Mouse (Mus musculus) heart, postnatal 0 days (tissue): ENCODE results near the gene Rtl6. TPM values are rescaled to one million over a fixed set of nuclear protein-coding genes. Genes with fewer than 3 reads are reported as not detected.

ENCODE experiments used
- ATAC-seq: fragments of 200-750 bp; cut with Nextera tagmentation; 2 replicates; pipeline ENCODE4 v1.8.0; 2017; ENCODE audit warnings: low read depth, moderate number of reproducible peaks, moderate library complexity; ENCODE audit not compliant: insufficient read depth
- DNase-seq: peaks from one replicate; pipeline ENCODE4 v3.0.0-alpha.2; 2016; ENCODE audit warnings: low spot score
- H3K27ac ChIP-seq: fragments of 300-500 bp; sonication (generic); 2 replicates; pipeline ENCODE4 v1.5.1; 2014; ENCODE audit warnings: low read depth, mild to moderate bottlenecking
- H3K27me3 ChIP-seq: fragments of 300-500 bp; sonication (generic); 2 replicates; pipeline ENCODE4 v1.6.1; 2014; ENCODE audit warnings: low read length, mixed read lengths; ENCODE audit not compliant: control insufficient read depth, insufficient read depth
- H3K36me3 ChIP-seq: fragments of 300-500 bp; sonication (generic); replicated peaks from 2 replicates; pipeline ENCODE4 v1.6.1; 2014; ENCODE audit warnings: low read length, mixed read lengths; ENCODE audit not compliant: control insufficient read depth, insufficient read depth
- H3K4me1 ChIP-seq: fragments of 300-500 bp; sonication (generic); 2 replicates; pipeline ENCODE4 v1.6.1; 2014; ENCODE audit warnings: antibody characterized with exemption; ENCODE audit not compliant: control insufficient read depth, insufficient read depth
- H3K4me2 ChIP-seq: fragments of 300-500 bp; sonication (generic); 2 replicates; pipeline ENCODE4 v1.6.1; 2014; ENCODE audit warnings: low read depth, mild to moderate bottlenecking, low read length, moderate library complexity
- H3K4me3 ChIP-seq: fragments of 300-500 bp; sonication (generic); 2 replicates; pipeline ENCODE4 v1.5.1; 2014; ENCODE audit warnings: low read depth, low read length
- H3K9ac ChIP-seq: fragments of 300-500 bp; sonication (generic); replicated peaks from 2 replicates; pipeline ENCODE4 v1.6.1; 2014; ENCODE audit warnings: low read depth, low read length, mixed read lengths
- H3K9me3 ChIP-seq: fragments of 300-500 bp; sonication (generic); replicated peaks from 2 replicates; pipeline ENCODE4 v1.6.1; 2016; ENCODE audit warnings: low read length; ENCODE audit not compliant: control insufficient read depth
- CTCF ChIP-seq: IDR thresholded peaks from 2 replicates; pipeline ENCODE4 v1.5.1; 2016; ENCODE audit warnings: antibody characterized with exemption, control low read depth, low read depth
- EP300 ChIP-seq: IDR thresholded peaks from 2 replicates; pipeline ENCODE4 v1.6.1; 2016; ENCODE audit warnings: antibody characterized with exemption, low read depth
- WGBS: fragments of 180-500 bp; shearing (Covaris S2); extraction: QIAGEN DNeasy Blood & Tissue Kit; methylation state at CpG from one replicate; pipeline ENCODE4 v1.1.7; 2014; 5-methylcytosine and 5-hydroxymethylcytosine counted together
- polyA plus RNA-seq: library from polyadenylated mRNA; unstranded; fragments of >200 nt; fragmentation: Nextera tagmentation; extraction: Ambion mirVana; gene quantifications from 2 replicates; pipeline ENCODE4 v1.2.1, GENCODE M21; 2015
- total RNA-seq: library from RNA; depleted of rRNA; stranded (reverse); fragments of >200 nt; gene quantifications from 2 replicates; pipeline ENCODE4 v1.2.3, GENCODE M21; 2014; ENCODE audit warnings: low replicate concordance; rRNA removed

The Rtl6 gene
- total and polyA plus RNA-seq, 2 experiments from 2014 or later: 5.5 to 6.0 TPM

DNA sequence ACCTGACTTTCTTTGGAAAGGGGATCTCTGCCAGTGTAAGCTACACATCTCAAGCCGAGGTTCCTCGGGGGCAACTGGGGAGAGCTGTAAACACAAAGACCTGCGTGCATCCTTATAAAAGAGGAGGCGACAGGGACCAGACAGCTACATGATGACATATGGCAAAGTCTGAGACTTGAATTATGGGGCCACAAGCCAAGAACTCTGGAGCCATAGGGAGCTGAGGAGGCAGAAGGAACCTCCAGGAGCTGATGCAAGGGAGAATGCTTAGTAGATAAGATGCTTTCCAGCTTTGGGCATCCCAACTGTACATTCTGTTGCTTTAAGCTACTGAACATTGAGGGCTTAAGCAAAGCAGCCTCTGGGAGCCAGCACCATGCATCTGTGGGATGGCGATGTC lies 48.5 kb downstream of the Rtl6 start:
- Histone ChIP-seq H3K36me3 (no peaks in the 10 kb centered on the region), H3K4me3 (no peak overlapping the region), H3K9me3 (no peaks in the 10 kb centered on the region; the same call in 1 of the 2 replicates), H3K27ac (no peak overlapping the region), H3K4me2 (no peak overlapping the region), H3K4me1 (peaks cover 11% of the 10 kb centered on the region), H3K27me3 (no peaks in the 10 kb centered on the region), H3K9ac (no peak overlapping the region)
- TF ChIP-seq CTCF: no peak
- TF ChIP-seq EP300: no peak
- no peak for DNase-seq
- ATAC-seq: no peak
- WGBS: 68% methylated on average over 5 of the region's 5 CpGs

DNA sequence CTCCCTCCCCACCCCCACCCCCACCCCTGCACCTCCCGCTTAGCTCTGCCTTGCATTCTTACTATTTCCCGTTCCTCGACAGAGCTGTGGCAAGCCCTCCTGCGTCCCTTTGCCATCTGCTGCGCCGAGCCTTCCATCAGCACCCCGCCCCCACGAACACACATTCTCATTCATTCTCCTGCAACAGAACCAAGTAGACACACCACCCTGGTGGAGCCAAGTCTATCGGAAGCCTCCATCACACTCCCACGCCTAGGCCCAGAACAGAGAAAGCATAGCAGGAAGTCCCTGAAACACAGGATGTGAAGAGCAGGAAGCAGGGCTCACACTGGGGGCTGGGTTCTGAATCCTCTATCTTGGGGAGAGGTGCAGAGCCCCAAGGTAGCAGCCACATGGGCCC lies 51.6 kb downstream of the Rtl6 start:
- Histone ChIP-seq H3K36me3 (no peaks in the 10 kb centered on the region), H3K9ac (no peak overlapping the region)
- WGBS: 72% methylated on average over 10 of the region's 10 CpGs

DNA sequence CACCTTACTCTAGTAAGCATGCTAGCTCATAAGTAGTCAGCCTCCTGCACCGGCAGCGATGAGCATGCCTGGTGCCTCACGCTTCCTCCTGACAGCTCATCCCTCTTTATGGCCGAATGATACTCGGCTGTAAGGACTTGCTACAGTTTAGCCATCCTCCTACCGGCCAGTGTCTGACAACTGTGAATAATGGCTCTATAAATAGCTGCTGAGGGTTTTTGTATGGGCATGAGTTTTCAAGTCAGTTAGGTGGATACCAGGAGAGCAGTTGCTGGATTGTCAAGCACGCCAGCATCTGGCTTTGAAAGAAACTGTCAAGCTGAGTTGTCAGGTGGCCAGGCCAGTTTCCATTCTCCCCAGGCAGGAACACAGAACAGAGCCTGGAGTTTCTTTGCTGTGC lies 52.7 kb downstream of the Rtl6 start:
- peak; percentile 36 for DNase-seq
- ATAC-seq: peak; percentile 36; the same call in 1 of the 2 replicates
- no peaks in the 10 kb centered on the region for H3K4me1 ChIP-seq

More for the DNA sequence above, 51.6 kb downstream of the Rtl6 start:
- Histone ChIP-seq H3K27me3 (no peaks in the 10 kb centered on the region), H3K4me3 (no peak overlapping the region), H3K4me2 (no peak overlapping the region), H3K9me3 (no peaks in the 10 kb centered on the region), H3K4me1 (no peaks in the 10 kb centered on the region), H3K27ac (no peak overlapping the region)
- no peak for DNase-seq
- no peak for ATAC-seq
- no peak for TF ChIP-seq CTCF

More for the DNA sequence above, 52.7 kb downstream of the Rtl6 start:
- Histone ChIP-seq H3K27ac (no peak overlapping the region), H3K4me3 (no peak overlapping the region), H3K36me3 (no peaks in the 10 kb centered on the region), H3K27me3 (no peaks in the 10 kb centered on the region), H3K9me3 (no peaks in the 10 kb centered on the region), H3K9ac (no peak overlapping the region), H3K4me2 (no peak overlapping the region)
- 24% methylated on average over 7 of the region's 7 CpGs for WGBS
- TF ChIP-seq CTCF (peak; percentile 2; the same call in 1 of the 2 replicates), EP300 (no peak)

Other genes with a start within 250 kb of the Rtl6 start
- 0.11 and 2.2 TPM in 2 replicates for gene Parvg, start 233.8 kb downstream of the Rtl6 start, total RNA-seq
- 0.68 and 1.2 TPM in 2 replicates for gene Parvg, start 233.8 kb downstream of the Rtl6 start, polyA plus RNA-seq
- gene Shisal1, start 110.7 kb downstream of the Rtl6 start, total RNA-seq: 0.23 and 0.46 TPM in 2 replicates
- 0.08 and 0.18 TPM in 2 replicates for gene Shisal1, start 110.7 kb downstream of the Rtl6 start, polyA plus RNA-seq
- gene Prr5, start 111.8 kb upstream of the Rtl6 start, total RNA-seq: 7.3 and 14.8 TPM in 2 replicates
- 5.6 and 6.5 TPM in 2 replicates for gene Prr5, start 111.8 kb upstream of the Rtl6 start, polyA plus RNA-seq
- gene Arhgap8, start 162.2 kb upstream of the Rtl6 start, total RNA-seq: 3.7 TPM in 1 of 2 replicates, not detected in the other
- 1.2 and 1.3 TPM in 2 replicates for gene Arhgap8, start 162.2 kb upstream of the Rtl6 start, polyA plus RNA-seq